Mouse (Mus musculus) bone marrow macrophage, adult 2 months (primary cell): ENCODE results near the gene Smtnl2. TPM values are rescaled to one million over a fixed set of nuclear protein-coding genes. Genes with fewer than 3 reads are reported as not detected.

ENCODE experiments used
- H3K27ac ChIP-seq: 2 replicates; pipeline ENCODE4 v1.5.1; 2012; ENCODE audit warnings: low read depth, low read length; ENCODE audit not compliant: insufficient read depth
- H3K4me1 ChIP-seq: 2 replicates; pipeline ENCODE4 v1.6.1; 2012; ENCODE audit warnings: low read length; ENCODE audit not compliant: control insufficient read depth, insufficient read depth
- H3K4me3 ChIP-seq: 2 replicates; pipeline ENCODE4 v1.5.1; 2012; ENCODE audit warnings: mild to moderate bottlenecking, low read length, moderate library complexity; ENCODE audit not compliant: insufficient read depth
- CTCF ChIP-seq: IDR thresholded peaks from 2 replicates; pipeline ENCODE4 v1.5.1; 2012; ENCODE audit warnings: low read depth, mild to moderate bottlenecking, low read length, moderate library complexity
- POLR2A ChIP-seq: IDR thresholded peaks from 2 replicates; pipeline ENCODE4 v1.6.1; 2012; ENCODE audit warnings: mild to moderate bottlenecking, low read depth, low read length, borderline replicate concordance
- polyA plus RNA-seq: library from polyadenylated mRNA; stranded (reverse); fragments of >200 nt; gene quantifications from 2 replicates; pipeline ENCODE4 v1.2.4, GENCODE M21; 2012; ENCODE audit not compliant: missing spikeins, insufficient read depth, insufficient read length

The Smtnl2 gene
- polyA plus RNA-seq, 1 experiment = not detected

DNA sequence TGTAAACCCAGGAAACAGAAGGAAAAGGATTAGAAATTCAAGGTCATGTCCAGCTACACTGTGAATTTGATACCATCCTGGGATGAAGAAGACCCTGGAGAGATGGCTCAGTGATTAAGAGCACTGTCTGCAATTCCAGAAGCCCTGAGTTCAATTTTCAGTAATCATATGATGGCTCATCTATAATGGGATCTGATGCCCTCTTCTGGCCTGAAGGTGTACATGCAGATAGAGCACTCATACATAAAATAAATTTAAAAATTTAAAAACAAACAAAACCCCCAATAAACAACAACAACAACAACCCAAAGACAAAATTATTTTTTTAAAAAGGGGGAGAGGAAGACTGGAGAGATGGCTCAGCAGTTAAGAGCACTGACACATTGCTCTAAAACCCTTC lies 15.4 kb upstream of the Smtnl2 start:
- H3K4me1 ChIP-seq = peaks cover 2% of the 10 kb centered on the region; the same call in 1 of the 2 replicates
- no peak overlapping the region for H3K4me3 ChIP-seq
- no peak overlapping the region for H3K27ac ChIP-seq
- TF ChIP-seq CTCF = no peak
- no peak for TF ChIP-seq POLR2A

GRCm38 (mm10) chr11:72425201-72425600 lies 13.7 kb upstream of the Smtnl2 start:
- TF ChIP-seq CTCF (no peak), POLR2A (no peak)
- Histone ChIP-seq H3K27ac (no peak overlapping the region), H3K4me1 (peaks cover 2% of the 10 kb centered on the region; the same call in 1 of the 2 replicates), H3K4me3 (no peak overlapping the region)

DNA sequence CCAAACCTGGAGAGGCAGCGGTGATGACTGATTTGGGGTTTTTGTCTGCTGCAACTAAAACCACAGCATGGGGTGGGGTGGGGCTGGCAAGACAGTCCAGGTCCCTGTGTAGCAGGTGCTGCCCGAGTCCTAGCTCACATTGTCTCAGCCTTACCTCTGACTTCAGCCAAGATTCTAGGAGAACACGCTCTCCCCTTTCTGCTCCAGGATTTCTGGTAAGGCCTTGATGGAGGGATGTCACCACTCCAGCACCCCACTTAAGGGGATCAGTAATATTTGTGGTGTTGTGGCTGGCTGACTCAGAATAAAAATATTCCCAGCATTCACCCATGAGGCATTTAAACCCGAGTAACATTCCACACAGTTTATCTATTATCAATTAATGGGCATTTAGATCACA lies 12.2 kb upstream of the Smtnl2 start:
- TF ChIP-seq POLR2A (no peak), CTCF (no peak)
- Histone ChIP-seq H3K4me3 (no peak overlapping the region), H3K4me1 (no peaks in the 10 kb centered on the region), H3K27ac (no peak overlapping the region)

- TF ChIP-seq CTCF (no peak), POLR2A (no peak)
- H3K4me3 ChIP-seq = no peak overlapping the region
- no peaks in the 10 kb centered on the region for H3K4me1 ChIP-seq
- H3K27ac ChIP-seq = no peak overlapping the region
These were observed 10.2 kb upstream of the Smtnl2 start for GRCm38 (mm10) chr11:72421518-72422278.

GRCm38 (mm10) chr11:72420460-72421122 lies 9.1 kb upstream of the Smtnl2 start:
- no peaks in the 10 kb centered on the region for H3K4me1 ChIP-seq
- TF ChIP-seq CTCF = no peak
- no peak for TF ChIP-seq POLR2A
- H3K4me3 ChIP-seq = no peak overlapping the region
- no peak overlapping the region for H3K27ac ChIP-seq

DNA sequence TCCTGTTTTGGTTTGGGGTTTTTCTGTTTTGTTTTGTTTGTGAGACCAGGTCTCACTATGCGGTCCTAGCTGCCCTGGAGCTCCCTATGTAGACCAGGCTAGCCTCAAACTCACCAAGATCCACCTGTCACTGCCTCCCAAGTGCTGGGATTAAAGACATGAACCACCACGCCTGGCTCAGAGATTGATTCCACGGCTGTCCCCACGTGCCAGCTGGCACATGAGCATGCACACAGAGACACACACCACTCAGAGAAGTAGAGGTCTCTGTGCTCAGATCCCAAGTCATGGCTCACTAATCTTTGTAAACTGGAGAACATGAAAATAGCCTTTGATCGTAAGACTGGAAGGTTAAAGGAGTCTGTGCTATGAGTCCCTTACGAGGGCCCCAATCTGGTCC lies 7.5 kb upstream of the Smtnl2 start:
- TF ChIP-seq CTCF (no peak), POLR2A (no peak)
- H3K4me1 ChIP-seq = no peaks in the 10 kb centered on the region
- H3K27ac ChIP-seq = no peak overlapping the region
- no peak overlapping the region for H3K4me3 ChIP-seq

GRCm38 (mm10) chr11:72418227-72418626 lies 6.7 kb upstream of the Smtnl2 start:
- Histone ChIP-seq H3K4me1 (no peaks in the 10 kb centered on the region), H3K27ac (no peak overlapping the region), H3K4me3 (no peak overlapping the region)
- no peak for TF ChIP-seq CTCF
- no peak for TF ChIP-seq POLR2A

GRCm38 (mm10) chr11:72417376-72417775 lies 5.9 kb upstream of the Smtnl2 start:
- no peak for TF ChIP-seq POLR2A
- H3K4me1 ChIP-seq = no peaks in the 10 kb centered on the region
- no peak overlapping the region for H3K27ac ChIP-seq
- no peak overlapping the region for H3K4me3 ChIP-seq

DNA sequence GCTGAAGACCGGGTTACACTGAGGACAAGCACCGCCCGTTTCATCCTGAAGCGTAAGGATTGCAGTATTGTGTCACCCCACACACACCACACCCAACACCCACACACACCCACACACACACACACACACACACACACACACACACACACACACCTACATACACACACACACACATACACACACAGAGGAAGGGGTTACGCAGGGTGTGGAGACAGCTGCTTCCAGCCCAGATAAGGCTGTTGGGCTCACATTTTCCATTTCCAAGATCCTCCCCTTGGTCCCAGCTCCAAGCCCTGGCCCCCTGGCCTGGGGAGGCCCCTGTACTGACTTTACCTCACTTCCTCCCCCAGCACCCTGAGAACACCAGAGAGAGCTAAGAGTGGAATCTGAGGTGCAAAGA lies 5.2 kb upstream of the Smtnl2 start:
- TF ChIP-seq CTCF (no peak), POLR2A (no peak)
- Histone ChIP-seq H3K4me3 (no peak overlapping the region), H3K27ac (no peak overlapping the region), H3K4me1 (no peaks in the 10 kb centered on the region)

GRCm38 (mm10) chr11:72415155-72415554 lies 3.6 kb upstream of the Smtnl2 start:
- Histone ChIP-seq H3K4me3 (no peak overlapping the region), H3K4me1 (no peaks in the 10 kb centered on the region), H3K27ac (no peak overlapping the region)
- TF ChIP-seq CTCF = no peak
- no peak for TF ChIP-seq POLR2A
